17 mouse cellular contexts compared by ENCODE assay signal in the genomic region with DNA sequence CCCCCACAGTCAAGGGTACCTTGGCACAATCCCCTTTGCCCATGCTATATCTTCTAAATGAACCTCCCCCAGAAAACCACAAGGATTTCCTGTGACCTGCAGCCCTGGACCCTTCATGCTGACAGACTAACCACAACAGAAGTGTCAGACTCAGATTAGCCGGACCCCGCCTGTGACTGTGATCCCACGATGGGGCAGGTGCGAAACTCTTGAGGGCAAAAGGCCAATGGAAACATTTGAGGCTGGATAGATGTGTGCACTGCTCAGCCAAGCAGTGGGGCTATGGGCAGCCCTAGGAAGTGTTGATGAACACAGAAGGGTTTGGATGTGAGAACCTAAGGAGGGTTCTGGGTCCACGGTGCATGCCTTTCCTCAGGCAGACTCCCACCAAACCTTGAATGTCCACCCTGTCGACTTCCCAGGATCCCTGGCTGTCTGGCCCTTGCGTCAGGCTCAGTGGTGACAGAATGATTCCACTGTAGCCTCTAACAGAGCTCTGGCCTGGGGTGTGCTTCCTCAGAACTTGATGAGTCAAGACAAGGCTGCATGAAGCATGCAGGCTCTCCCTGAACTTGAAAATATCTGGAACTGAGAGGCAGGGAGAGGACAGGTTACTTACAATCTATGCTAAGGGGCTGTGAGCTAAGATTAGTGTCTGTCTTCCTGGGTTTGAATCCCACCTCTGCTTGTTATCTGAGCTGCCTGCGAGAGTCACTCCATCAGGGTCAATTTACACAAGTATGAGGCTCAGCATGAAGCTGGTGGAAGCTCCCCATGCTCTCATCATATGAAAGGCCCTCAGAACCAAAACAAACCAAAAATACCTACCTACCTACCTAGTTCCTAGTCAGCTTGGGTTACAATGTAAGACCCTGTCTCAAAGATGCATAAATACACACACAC. TPM values are rescaled to one million over a fixed set of nuclear protein-coding genes. Genes with fewer than 3 reads are reported as not detected.
DNase-seq lines count a peak whose midpoint lies in the region; ATAC-seq and TF ChIP-seq lines count a peak whose summit lies in the region.
"Had no signal": no experiment of that assay in that cellular context is flagged by ENCODE, and none has a peak within 500 bp of the region (broad histone marks: within the 10 kb centered on the region; RNA-seq: fewer than 3 reads in every experiment).

No protein-coding gene starts in this region.

- H3K27me3 ChIP-seq in C2C12 (ENCODE audit: control insufficient read depth, insufficient read depth, insufficient read length), result no peaks in the 10 kb centered on the region
- no peaks in the 10 kb centered on the region for H3K27me3 ChIP-seq in intestine, embryonic 16.5 days (replicated peaks; ENCODE audit: control insufficient read depth, insufficient read depth, low read length)

- H3K4me1 ChIP-seq in intestine, embryonic 16.5 days (ENCODE audit: control insufficient read depth, insufficient read depth, low read length), result peaks cover 7% of the 10 kb centered on the region; the same call in 1 of the 2 replicates

- no peaks in the 10 kb centered on the region for H3K9me3 ChIP-seq in intestine, embryonic 16.5 days (ENCODE audit: control insufficient read depth, low read length)
- H3K9me3 ChIP-seq: limb, embryonic 12.5 days; midbrain, embryonic 12.5 days; neural tube, embryonic 15.5 days had no signal

- H3K79me2 ChIP-seq in C2C12 (ENCODE audit: control insufficient read depth, insufficient read depth), result no peaks in the 10 kb centered on the region

- no peak overlapping the region for H3K9ac ChIP-seq in intestine, embryonic 16.5 days (ENCODE audit: low read depth, low read length)
- H3K9ac ChIP-seq: limb, embryonic 12.5 days; lung, embryonic 14.5 days; midbrain, embryonic 12.5 days; neural tube, embryonic 15.5 days had no signal

- no peak overlapping the region; the same call in 1 of the 2 replicates for H3K27ac ChIP-seq in intestine, embryonic 16.5 days (ENCODE audit: low read length)
- H3K27ac ChIP-seq: limb, embryonic 12.5 days; midbrain, embryonic 12.5 days; neural tube, embryonic 15.5 days had no signal

- no peak for TF ChIP-seq CTCF in C2C12 (IDR thresholded peaks at IDR 0.05; ENCODE audit: control insufficient read depth, insufficient read depth, insufficient read length)

- ATAC-seq in megakaryocyte progenitor cell, adult 5-6 weeks (replicated peaks; ENCODE audit: poor library complexity), result peak; percentile 67
- ATAC-seq in intestine, embryonic 16.5 days, result no peak

- no peak overlapping the region for H3K4me2 ChIP-seq in intestine, embryonic 16.5 days (ENCODE audit: low read depth, low read length)
- H3K4me2 ChIP-seq: limb, embryonic 12.5 days; lung, embryonic 14.5 days; midbrain, embryonic 12.5 days; neural tube, embryonic 15.5 days had no signal

- peak; percentile 96 for DNase-seq in 416B (ENCODE audit: low read depth)
- DNase-seq in T-cell, adult 2 months (ENCODE audit: low spot score), result peak; percentile 30
- no peak for DNase-seq in kidney, postnatal 36 days
- DNase-seq in right cerebral cortex, postnatal 14 days, result no peak
- DNase-seq in cerebellum, adult 18-20 months, result no peak
- DNase-seq: heart, postnatal 4 days; kidney, adult 8-10 months; right cerebral cortex, postnatal 25 days had no signal

- H3K4me3 ChIP-seq in C2C12 (ENCODE audit: insufficient read depth, poor library complexity, severe bottlenecking), result no peak overlapping the region
- no peak overlapping the region for H3K4me3 ChIP-seq in intestine, embryonic 16.5 days (ENCODE audit: low read length)
- H3K4me3 ChIP-seq: limb, embryonic 12.5 days; midbrain, embryonic 12.5 days; neural tube, embryonic 15.5 days had no signal

- H3ac ChIP-seq in C2C12 (ENCODE audit: control insufficient read depth, insufficient read length, low read depth), result no peak overlapping the region

- no peaks in the 10 kb centered on the region for H3K79me3 ChIP-seq in C2C12 (ENCODE audit: low read depth)

- H3K36me3 ChIP-seq in C2C12 (ENCODE audit: control insufficient read depth, insufficient read depth), result no peaks in the 10 kb centered on the region
- no peaks in the 10 kb centered on the region for H3K36me3 ChIP-seq in intestine, embryonic 16.5 days (ENCODE audit: control insufficient read depth, insufficient read depth, low read length)
- H3K36me3 ChIP-seq: limb, embryonic 12.5 days; midbrain, embryonic 12.5 days; neural tube, embryonic 15.5 days had no signal

- 66% methylated on average over 8 of the region's 8 CpGs for WGBS in intestine, embryonic 16.5 days

TF ChIP-seq in C2C12, 6 proteins besides CTCF, POLR2A, EP300 and RAD21:
- TF ChIP-seq MYOD1 (IDR thresholded peaks at IDR 0.05; ENCODE audit: control insufficient read depth, insufficient read length, low read depth) (peak; percentile 52), FOSL1 (IDR thresholded peaks at IDR 0.05; ENCODE audit: insufficient read depth, low read length, poor library complexity, severe bottlenecking) (no peak), CEBPB (IDR thresholded peaks at IDR 0.05; ENCODE audit: low read depth) (peak; percentile 10), USF1 (IDR thresholded peaks at IDR 0.05; ENCODE audit: low read depth) (no peak), MYOG (IDR thresholded peaks at IDR 0.05; ENCODE audit: control insufficient read depth, extremely low read depth, insufficient read length) (no peak), MAX (IDR thresholded peaks at IDR 0.05) (no peak)
TF ChIP-seq in C2C12: peak in this region for 2.

RNA-seq across cellular contexts. Expression of gene 1700017B05Rik, which starts 10.7 kb away (rescaled TPM):
- 26.2 TPM for polyA plus RNA-seq in C2C12 (2012; fragmentation: generic; extraction: Trizol)
- total RNA-seq in megakaryocyte progenitor cell, adult 5-6 weeks (2015), result 33.8 and 42.4 TPM in 2 replicates
- 17.8 and 25.6 TPM in 2 replicates for total RNA-seq in megakaryocyte progenitor cell, adult 5-6 weeks (2017)
- polyA plus RNA-seq in intestine, embryonic 16.5 days (2015; fragmentation: Nextera tagmentation; extraction: Ambion mirVana), result 23.8 and 25.5 TPM in 2 replicates

RNA-seq across cellular contexts. Expression of gene Trcg1, which starts 36.8 kb away (rescaled TPM):
- not detected for polyA plus RNA-seq in C2C12 (2012; fragmentation: generic; extraction: Trizol)
- not detected in 2 replicates for total RNA-seq in megakaryocyte progenitor cell, adult 5-6 weeks (2015)
- total RNA-seq in megakaryocyte progenitor cell, adult 5-6 weeks (2017), result not detected in 2 replicates
- polyA plus RNA-seq in intestine, embryonic 16.5 days (2015; fragmentation: Nextera tagmentation; extraction: Ambion mirVana), result not detected in 2 replicates
- total RNA-seq: heart, adult 8-10 months; heart, postnatal 4 days; layer of hippocampus, postnatal 10 days had no signal
- polyA plus RNA-seq: limb, embryonic 12.5 days; lung, embryonic 14.5 days; midbrain, embryonic 12.5 days; neural tube, embryonic 15.5 days had no signal

Comparison
In these comparisons a context has a peak if more than half of its experiments do, and no peak if none do; other contexts are left out.
1. DNase-seq: peak in 416B (single experiment) and T-cell, adult 2 months (single experiment); none in kidney, postnatal 36 days (0 of 2), right cerebral cortex, postnatal 14 days (single experiment) and cerebellum, adult 18-20 months (0 of 2).